Mouse (Mus musculus): ENCODE data around the gene Shld2. TPM values are rescaled to one million over a fixed set of nuclear protein-coding genes. Genes with fewer than 3 reads are reported as not detected.
A peak's percentile ranks its signal among the peaks of the same experiment; 100 is the strongest.
"Not testable (repeated sequence)": the region's sequence is repeated elsewhere in the genome, so short reads cannot be mapped to it uniquely, and the experiment has no call there.

The Shld2 gene
- polyA plus RNA-seq, 2 experiments from 2014 or later: 8.3 to 9.2 TPM

GRCm38 (mm10) chr14:34317431-34317830 is 7.1 kb upstream of the Shld2 start:
- peak; percentile 61 for ATAC-seq

GRCm38 (mm10) chr14:34316346-34316745 is 6.1 kb upstream of the Shld2 start:
- no peak for ATAC-seq

- ATAC-seq: no peak
Measured at GRCm38 (mm10) chr14:34314796-34315195, 4.5 kb upstream of the Shld2 start.

- ATAC-seq: not testable (repeated sequence)
Measured at GRCm38 (mm10) chr14:34314383-34314782, 4.1 kb upstream of the Shld2 start.

- no peak for ATAC-seq
Measured at GRCm38 (mm10) chr14:34313612-34314011, 3.3 kb upstream of the Shld2 start.

- ATAC-seq: no peak
Measured at GRCm38 (mm10) chr14:34312339-34313048, 2.2 kb upstream of the Shld2 start.

GRCm38 (mm10) chr14:34311691-34312090 is 1.4 kb upstream of the Shld2 start:
- ATAC-seq: no peak

- ATAC-seq: peak; percentile 25
Measured at GRCm38 (mm10) chr14:34311021-34311631, 833 bp upstream of the Shld2 start.

GRCm38 (mm10) chr14:34309907-34310233 is 423 bp downstream of the Shld2 start:
- no peak for ATAC-seq

- ATAC-seq: no peak
Measured at GRCm38 (mm10) chr14:34309266-34309665, 1.0 kb downstream of the Shld2 start.

- no peak for ATAC-seq
Measured at GRCm38 (mm10) chr14:34303265-34303680, 7.0 kb downstream of the Shld2 start.

GRCm38 (mm10) chr14:34302681-34303242 is 7.5 kb downstream of the Shld2 start:
- ATAC-seq: no peak

GRCm38 (mm10) chr14:34298871-34299700 is 11.2 kb downstream of the Shld2 start:
- no peak for ATAC-seq

GRCm38 (mm10) chr14:34297634-34298033 is 12.7 kb downstream of the Shld2 start:
- no peak for ATAC-seq

- ATAC-seq: no peak
Measured at GRCm38 (mm10) chr14:34297038-34297437, 13.3 kb downstream of the Shld2 start.

GRCm38 (mm10) chr14:34296350-34296749 is 13.9 kb downstream of the Shld2 start:
- ATAC-seq: no peak

GRCm38 (mm10) chr14:34293641-34294040 is 16.7 kb downstream of the Shld2 start:
- no peak for ATAC-seq

GRCm38 (mm10) chr14:34290229-34290628 is 20.1 kb downstream of the Shld2 start:
- no peak for ATAC-seq

GRCm38 (mm10) chr14:34289259-34290015 is 20.9 kb downstream of the Shld2 start:
- ATAC-seq: no peak

GRCm38 (mm10) chr14:34288396-34288795 is 21.9 kb downstream of the Shld2 start:
- ATAC-seq: no peak

GRCm38 (mm10) chr14:34281736-34282269 is 28.5 kb downstream of the Shld2 start:
- ATAC-seq: no peak

GRCm38 (mm10) chr14:34280798-34281197 is 29.5 kb downstream of the Shld2 start:
- no peak for ATAC-seq
